Mouse (Mus musculus): ENCODE data around the gene Ncam2.

Gene Ncam2

GRCm38 (mm10) chr16:81200201-81201071, at the start of gene Ncam2:
Ncam2 (plus strand) TSS chr16:81200697.
- no peak for DNase-seq (ENCODE audit: low read depth, low spot score)

- DNase-seq (ENCODE audit: low read depth, low spot score), result no peak
These were observed 29.7 kb upstream of the Ncam2 start for GRCm38 (mm10) chr16:81170828-81171227.

GRCm38 (mm10) chr16:81175302-81175943, 25.1 kb upstream of the Ncam2 start:
- no peak for DNase-seq (ENCODE audit: low read depth, low spot score)

GRCm38 (mm10) chr16:81179801-81180200, 20.7 kb upstream of the Ncam2 start:
- DNase-seq (ENCODE audit: low read depth, low spot score), result no peak

GRCm38 (mm10) chr16:81187579-81188179, 12.8 kb upstream of the Ncam2 start:
- no peak for DNase-seq (ENCODE audit: low read depth, low spot score)

GRCm38 (mm10) chr16:81191621-81192020, 8.9 kb upstream of the Ncam2 start:
- no peak for DNase-seq (ENCODE audit: low read depth, low spot score)

- no peak for DNase-seq (ENCODE audit: low read depth, low spot score)
These were observed 7.9 kb upstream of the Ncam2 start for GRCm38 (mm10) chr16:81192607-81193006.

GRCm38 (mm10) chr16:81199467-81199866, 1.0 kb upstream of the Ncam2 start:
- no peak for DNase-seq (ENCODE audit: low read depth, low spot score)

GRCm38 (mm10) chr16:81201471-81201870, 974 bp downstream of the Ncam2 start:
- DNase-seq (ENCODE audit: low read depth, low spot score), result no peak

GRCm38 (mm10) chr16:81201992-81202391, 1.5 kb downstream of the Ncam2 start:
- DNase-seq (ENCODE audit: low read depth, low spot score), result no peak

- no peak for DNase-seq (ENCODE audit: low read depth, low spot score)
These were observed 2.2 kb downstream of the Ncam2 start for GRCm38 (mm10) chr16:81202721-81203161.

GRCm38 (mm10) chr16:81204405-81205034, 4.0 kb downstream of the Ncam2 start:
- no peak for DNase-seq (ENCODE audit: low read depth, low spot score)

- DNase-seq (ENCODE audit: low read depth, low spot score), result no peak
These were observed 20.7 kb downstream of the Ncam2 start for GRCm38 (mm10) chr16:81221176-81221575.

- no peak for DNase-seq (ENCODE audit: low read depth, low spot score)
These were observed 23.3 kb downstream of the Ncam2 start for GRCm38 (mm10) chr16:81223841-81224240.

- no peak for DNase-seq (ENCODE audit: low read depth, low spot score)
These were observed 23.8 kb downstream of the Ncam2 start for GRCm38 (mm10) chr16:81224253-81224652.

GRCm38 (mm10) chr16:81254875-81255274, 54.4 kb downstream of the Ncam2 start:
- DNase-seq (ENCODE audit: low read depth, low spot score), result no peak

GRCm38 (mm10) chr16:81260429-81260828, 59.9 kb downstream of the Ncam2 start:
- no peak for DNase-seq (ENCODE audit: low read depth, low spot score)

- DNase-seq (ENCODE audit: low read depth, low spot score), result no peak
These were observed 73.3 kb downstream of the Ncam2 start for GRCm38 (mm10) chr16:81273597-81274360.

GRCm38 (mm10) chr16:81284241-81284640, 83.7 kb downstream of the Ncam2 start:
- DNase-seq (ENCODE audit: low read depth, low spot score), result no peak

- DNase-seq (ENCODE audit: low read depth, low spot score), result no peak
These were observed 84.7 kb downstream of the Ncam2 start for GRCm38 (mm10) chr16:81284859-81285837.
